Mouse (Mus musculus): ENCODE data around the gene Rph3al.

DNA sequence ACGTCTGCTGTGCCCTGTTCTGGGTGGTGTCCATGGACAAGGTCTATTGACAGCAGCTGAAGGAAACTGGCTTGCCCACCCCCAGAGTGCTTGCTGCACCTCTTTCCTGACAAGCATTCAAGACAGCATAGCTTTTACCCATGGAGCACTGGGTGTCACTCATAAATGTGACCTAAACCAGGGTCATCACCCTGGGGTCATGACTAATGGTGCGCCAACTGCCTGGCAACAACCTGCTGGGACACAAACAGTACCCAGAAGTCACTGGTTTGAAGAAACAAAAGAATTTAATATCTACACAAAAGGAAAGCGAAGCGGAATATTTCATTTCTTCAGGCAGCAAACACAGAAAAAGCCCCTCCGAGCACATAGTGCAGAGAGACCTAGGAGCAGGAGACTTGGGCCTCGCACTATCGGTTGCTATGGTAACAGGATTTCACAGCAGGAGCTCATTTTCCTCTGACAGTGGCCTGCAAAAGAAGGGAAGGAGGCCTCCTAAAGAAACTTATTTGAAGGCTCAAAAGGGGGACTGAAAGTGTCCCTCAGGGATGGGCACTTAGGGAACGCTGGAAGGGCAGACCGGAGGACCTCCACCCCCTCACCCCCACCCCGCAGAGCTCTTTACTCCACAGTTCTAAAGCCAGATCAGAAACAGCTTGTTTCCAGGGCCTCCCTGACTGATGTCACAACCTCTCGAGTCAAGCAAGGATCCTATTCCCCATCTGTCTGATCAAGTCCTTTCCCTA lies 25.7 kb upstream of the Rph3al start:
- no peak for TF ChIP-seq CTCF (IDR thresholded peaks at IDR 0.05; ENCODE audit: borderline replicate concordance, insufficient read depth, low read length)
- TF ChIP-seq POLR2A (IDR thresholded peaks at IDR 0.05; ENCODE audit: low read depth, low read length) = no peak

Measured in embryonic fibroblast, embryonic 13.5 days (primary cell).